Mouse (Mus musculus): ENCODE measurements at regions not wholly inside any gene's neighbourhood (a gene's known extent, or its start where the extent isn't known, plus 50 kb on each side); places are given as distances from the start of the nearest gene placed in this dataset.

DNA sequence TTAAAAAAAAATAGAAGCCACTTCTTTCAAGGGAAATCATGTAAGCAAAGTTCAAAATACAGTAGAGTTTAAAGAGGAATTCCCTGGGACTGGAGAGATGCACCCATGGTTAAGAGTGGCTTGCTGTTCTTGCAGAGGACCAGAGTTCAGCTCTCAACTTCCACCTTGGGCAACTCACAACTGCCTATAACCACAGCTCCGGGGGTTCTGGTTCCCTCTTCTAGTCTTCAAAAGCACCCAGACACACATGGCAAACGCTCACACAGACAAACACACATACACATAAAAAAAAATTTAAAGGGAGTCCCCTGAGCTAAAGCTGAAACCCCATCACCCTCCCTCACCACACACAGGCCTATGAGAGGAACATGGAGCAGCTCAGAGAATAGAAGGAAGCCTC, 192.4 kb upstream of the Id2 start:
- no peak for DNase-seq

GRCm38 (mm10) chr12:25283808-25284207, 186.9 kb upstream of the Id2 start:
- no peak for DNase-seq

DNA sequence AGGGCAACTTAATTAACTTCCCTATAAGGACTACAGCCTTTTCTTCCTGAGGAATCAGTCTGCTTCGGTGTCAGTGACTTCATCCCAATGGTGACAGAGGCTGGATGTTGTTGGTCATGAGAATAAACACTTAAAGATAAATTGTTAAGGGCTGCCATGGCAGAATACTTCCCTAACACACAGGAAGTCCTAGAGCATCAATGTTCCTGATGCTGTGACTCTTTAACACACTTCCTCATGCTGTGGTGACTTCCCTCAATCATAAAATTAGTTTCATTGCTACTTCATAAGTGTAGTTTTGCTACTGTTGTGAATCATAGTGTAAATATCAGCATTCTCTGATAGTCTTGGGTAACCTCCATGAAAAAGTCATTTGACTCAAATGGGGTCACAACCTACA, 184.5 kb upstream of the Id2 start:
- no peak for DNase-seq

GRCm38 (mm10) chr12:25273631-25274305, 176.8 kb upstream of the Id2 start:
- no peak for DNase-seq

DNA sequence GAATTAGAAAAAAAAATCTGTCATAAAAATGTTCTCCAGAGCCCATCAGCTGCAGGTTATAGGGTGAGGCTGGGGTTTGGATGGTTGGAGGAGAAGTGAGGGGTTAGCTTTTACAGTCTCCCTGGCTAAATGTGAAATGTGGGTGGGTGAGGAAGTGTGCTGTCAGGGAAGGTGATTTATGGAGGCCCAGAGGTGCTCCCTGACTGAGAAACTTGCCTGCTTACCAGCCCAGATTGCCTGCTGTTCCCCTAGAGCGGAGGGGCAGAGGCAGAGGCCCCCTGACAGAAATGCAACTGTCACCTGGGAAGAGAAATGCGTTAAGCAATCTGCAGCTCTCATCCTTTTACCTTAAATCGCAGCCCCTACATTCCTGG, 175.8 kb upstream of the Id2 start:
- no peak for DNase-seq

GRCm38 (mm10) chr12:25272114-25272751, 175.3 kb upstream of the Id2 start:
- DNase-seq, result no peak

DNA sequence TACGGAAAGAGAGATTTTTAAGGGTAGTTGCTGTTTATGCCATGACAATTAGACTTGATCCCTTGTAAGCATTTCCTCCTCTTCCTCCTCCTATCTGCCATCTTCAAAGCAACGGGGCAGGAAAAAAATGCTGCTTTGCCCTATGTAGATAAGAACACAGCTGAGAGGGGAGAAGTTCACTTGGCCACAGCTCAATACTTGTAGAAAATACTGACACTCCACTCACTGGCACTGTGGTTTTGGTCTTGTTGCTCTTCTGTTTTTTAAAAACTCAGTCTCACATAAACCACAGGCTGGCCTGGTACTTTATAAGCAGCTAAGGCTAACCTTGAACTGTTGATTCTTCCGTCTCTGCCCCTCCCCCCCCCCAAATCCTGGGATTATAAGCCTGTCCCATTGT, 172.9 kb upstream of the Id2 start:
- no peak for DNase-seq

- no peak for DNase-seq
These were observed 172.2 kb upstream of the Id2 start for GRCm38 (mm10) chr12:25268871-25269850.

DNA sequence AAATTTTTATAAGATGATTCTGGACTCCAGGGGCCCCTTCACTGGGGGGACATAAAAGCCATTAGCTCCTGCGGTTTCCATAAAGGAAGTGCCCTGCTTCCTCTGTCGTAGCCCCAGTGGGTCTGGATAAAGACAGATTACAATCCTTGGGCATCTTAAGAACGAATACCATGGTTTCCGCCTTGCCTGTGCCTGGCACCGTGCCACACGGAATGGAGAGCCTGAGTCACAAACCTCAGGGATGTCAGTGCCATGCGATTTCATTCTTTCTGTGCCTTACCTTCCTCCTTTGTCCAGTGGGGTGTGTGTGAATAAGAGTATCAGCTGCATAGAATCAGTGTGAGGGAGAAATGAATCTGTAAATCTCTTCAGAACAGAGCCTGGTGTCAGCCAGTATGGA, 171.4 kb upstream of the Id2 start:
- DNase-seq, result no peak

DNA sequence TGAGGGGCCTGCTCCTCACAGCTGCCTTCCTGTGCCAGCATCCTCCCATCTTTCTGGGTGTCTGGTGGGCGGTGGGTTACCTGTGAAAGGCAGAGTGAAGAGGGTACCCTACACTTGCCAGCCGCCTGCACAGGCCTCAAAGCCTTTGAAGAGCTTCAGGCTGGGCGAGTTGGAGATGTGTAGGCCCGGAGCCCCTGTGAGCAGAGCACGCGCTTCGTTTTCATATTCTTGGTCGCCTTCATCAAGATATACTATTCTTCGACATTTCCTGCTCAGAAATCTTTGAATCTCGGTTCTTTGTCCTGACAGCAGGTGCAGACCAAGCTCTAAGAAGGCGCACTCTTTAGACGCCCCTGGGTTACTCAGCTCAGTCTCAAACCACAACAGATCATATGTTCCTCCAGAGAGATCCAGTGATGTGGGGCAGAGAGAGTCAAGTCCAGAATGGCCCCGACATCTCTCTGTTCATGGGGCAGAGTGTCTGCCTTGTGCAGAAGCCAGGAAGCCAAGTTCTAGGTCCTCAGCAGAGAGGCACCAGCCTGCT, 170.7 kb upstream of the Id2 start:
- DNase-seq, result no peak

DNA sequence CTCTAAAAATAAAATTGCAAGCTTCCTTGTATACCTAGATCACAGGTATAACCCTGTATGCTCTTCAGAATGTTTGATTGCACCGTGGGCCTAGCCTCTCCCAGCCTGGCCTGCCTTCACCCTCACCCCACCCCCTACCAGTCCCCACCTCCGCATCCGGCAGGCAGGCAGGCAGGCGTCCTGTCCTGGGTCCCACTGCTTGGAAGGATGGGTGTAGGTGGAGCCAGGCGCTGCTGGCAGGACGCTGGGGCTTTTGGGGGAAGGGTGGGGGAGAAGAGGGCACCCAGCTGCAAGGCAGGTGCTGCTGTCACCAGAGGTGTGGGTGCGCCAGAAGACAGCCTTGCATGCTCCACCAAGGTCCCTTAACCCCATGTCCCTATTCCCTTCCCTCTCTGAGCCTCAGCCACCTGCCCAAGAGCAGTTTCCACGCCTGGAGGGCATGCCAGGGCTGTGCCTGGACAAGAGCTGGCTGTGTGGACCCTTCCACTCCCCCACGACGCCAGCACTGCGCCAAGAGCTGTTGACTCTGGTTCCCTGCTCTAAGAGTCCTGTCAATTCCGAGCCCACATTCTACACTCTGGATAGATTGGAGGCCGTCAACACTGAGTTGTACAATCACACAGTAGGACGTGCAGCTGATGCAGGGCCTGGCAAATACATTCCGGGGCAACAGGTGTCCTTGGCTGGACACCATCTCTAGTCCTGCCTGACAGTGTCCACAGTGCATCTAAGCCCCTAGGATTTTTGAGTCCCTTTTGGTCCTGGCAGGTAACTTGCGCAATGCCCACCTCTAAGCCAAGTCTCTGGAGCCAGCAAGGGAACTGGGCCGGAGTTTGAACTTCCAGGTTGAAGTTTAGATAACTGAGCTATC, 170.0 kb upstream of the Id2 start:
- DNase-seq, result no peak

DNA sequence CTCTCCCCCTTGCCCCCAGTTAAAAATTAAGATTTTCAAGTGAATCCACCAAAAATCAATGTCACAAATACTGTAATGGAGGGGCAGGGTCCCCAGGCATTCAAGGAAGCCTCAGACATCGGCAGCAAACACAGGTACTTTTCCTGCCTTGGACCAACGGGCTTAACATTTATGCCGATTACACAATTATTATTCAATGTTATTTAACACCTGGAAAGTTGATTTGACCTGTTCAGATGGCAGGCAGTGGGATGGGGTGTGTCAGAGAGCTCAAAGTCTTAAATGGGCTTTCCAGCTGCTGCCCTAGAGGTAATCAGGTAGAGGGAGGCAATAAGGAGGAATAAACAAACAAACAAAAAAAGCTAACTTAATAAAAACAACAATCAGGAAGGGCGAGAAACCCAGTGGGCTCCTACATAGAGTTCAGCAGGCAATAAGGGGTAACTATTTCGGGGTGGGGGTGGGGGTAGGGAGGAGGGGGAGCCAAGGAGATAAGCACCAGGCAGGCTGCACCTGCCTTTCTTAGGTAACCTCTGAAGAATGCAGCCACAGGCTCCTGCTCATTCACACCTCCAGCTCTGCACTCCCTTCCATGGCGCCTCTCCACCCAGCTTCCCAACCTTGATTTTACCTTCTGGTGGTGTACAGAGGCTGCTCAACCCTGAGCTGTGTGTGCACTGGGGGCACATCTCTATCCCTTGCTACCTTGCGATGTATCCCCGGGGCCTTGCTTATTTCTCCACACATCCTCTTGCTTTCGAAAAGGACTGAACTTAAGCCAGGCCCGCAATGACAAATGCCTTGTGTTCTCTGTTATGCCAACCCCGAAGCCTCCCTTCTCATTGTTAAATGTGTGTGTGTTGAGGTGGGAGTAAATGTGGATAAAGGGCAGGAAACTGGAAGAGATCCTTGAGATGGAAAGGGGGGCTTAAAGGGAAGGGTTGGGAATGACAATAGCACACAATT, 168.9 kb upstream of the Id2 start:
- no peak for DNase-seq

GRCm38 (mm10) chr12:25265066-25265465, 168.1 kb upstream of the Id2 start:
- DNase-seq, result no peak

GRCm38 (mm10) chr12:25264408-25264807, 167.5 kb upstream of the Id2 start:
- DNase-seq, result no peak

DNA sequence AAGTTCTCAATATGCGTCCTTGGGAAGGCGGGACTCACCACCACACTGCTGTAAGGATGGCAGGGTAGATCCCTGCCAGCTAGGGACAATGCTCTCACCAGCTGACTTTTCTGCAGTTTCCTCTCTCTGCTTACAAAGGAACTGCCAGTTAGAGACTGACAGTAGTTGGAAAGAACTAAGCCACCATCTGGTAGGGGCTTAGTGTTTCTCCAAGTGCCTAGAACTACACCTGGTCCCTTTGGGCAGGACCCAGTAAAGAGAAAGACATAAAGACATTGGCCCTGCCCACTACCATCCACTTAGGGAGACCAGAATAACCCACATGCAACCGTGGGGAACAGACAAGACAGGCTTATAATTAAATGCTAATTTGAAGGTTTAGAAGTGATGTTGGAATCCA, 165.5 kb upstream of the Id2 start:
- no peak for DNase-seq

GRCm38 (mm10) chr12:25259123-25259522, 162.2 kb upstream of the Id2 start:
- DNase-seq, result no peak

GRCm38 (mm10) chr12:25256268-25256667, 159.3 kb upstream of the Id2 start:
- no peak for DNase-seq

DNA sequence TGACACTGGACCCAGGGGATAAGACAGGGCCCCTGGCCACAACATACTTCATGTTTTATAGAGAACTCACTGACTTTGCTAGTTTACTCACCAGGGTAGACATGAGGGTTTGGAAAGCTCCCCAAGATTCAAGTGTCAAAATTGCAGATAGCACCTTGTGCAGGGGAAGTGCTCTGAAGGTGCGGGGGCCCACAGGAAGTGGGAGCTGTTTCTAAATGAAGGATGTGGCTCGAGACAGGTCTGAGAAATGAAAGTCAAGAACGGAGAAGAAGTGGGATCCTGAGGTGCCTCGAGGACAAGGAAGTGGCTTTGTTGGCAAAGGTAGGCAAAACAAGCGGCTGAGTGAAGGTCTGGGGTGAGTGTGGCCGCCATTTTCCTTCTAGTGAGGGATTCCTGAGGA, 157.8 kb upstream of the Id2 start:
- DNase-seq, result no peak

GRCm38 (mm10) chr12:25252776-25253510, 156.0 kb upstream of the Id2 start:
- DNase-seq, result no peak

- no peak for DNase-seq
These were observed 154.7 kb upstream of the Id2 start for GRCm38 (mm10) chr12:25251411-25252171.
